Mouse (Mus musculus) liver, embryonic 14.5 days (tissue): Measurements from ENCODE around the gene Bspry. TPM values are rescaled to one million over a fixed set of nuclear protein-coding genes. Genes with fewer than 3 reads are reported as not detected.

Source experiments
- ATAC-seq: fragments of 200-750 bp; cut with Nextera tagmentation; 2 replicates; pipeline ENCODE4 v1.8.0; 2017; ENCODE audit warnings: moderate number of reproducible peaks, mild to moderate bottlenecking, moderate library complexity; ENCODE audit not compliant: insufficient read depth
- DNase-seq, 3 experiments: peaks; one replicate each; pipeline ENCODE4 v3.0.0-alpha.2; 2012 to 2013; ENCODE audit warnings: low read depth in 3 of 3, low spot score in 3 of 3
- H3K27ac ChIP-seq: fragments of 300-500 bp; sonication (generic); 2 replicates; pipeline ENCODE4 v1.5.1; 2014; ENCODE audit warnings: moderate library complexity, mild to moderate bottlenecking, control low read depth, inconsistent platforms
- H3K27me3 ChIP-seq: fragments of 300-500 bp; sonication (generic); 2 replicates; pipeline ENCODE4 v1.6.1; 2014; ENCODE audit warnings: mild to moderate bottlenecking, low read length, moderate library complexity; ENCODE audit not compliant: control insufficient read depth, insufficient read depth
- H3K36me3 ChIP-seq: fragments of 300-500 bp; sonication (generic); replicated peaks from 2 replicates; pipeline ENCODE4 v1.6.1; 2014; ENCODE audit warnings: low read depth; ENCODE audit not compliant: control insufficient read depth, insufficient read depth
- H3K4me1 ChIP-seq, 2 experiments: fragments of 200-500 bp in 1 of 2; fragments of 300-500 bp in 1 of 2; sonication (generic) in 1 of 2; replicated peaks; 2 replicates each; pipeline ENCODE4 v1.6.1; 2012 to 2014; ENCODE audit warnings: antibody characterized with exemption in 1 of 2, inconsistent platforms in 1 of 2, low read length in 1 of 2; ENCODE audit not compliant: control insufficient read depth in 2 of 2, insufficient read depth in 2 of 2
- H3K4me2 ChIP-seq: fragments of 300-500 bp; sonication (generic); 2 replicates; pipeline ENCODE4 v1.6.1; 2014; ENCODE audit warnings: low read depth, mild to moderate bottlenecking, control low read depth, moderate library complexity
- H3K4me3 ChIP-seq, 2 experiments: fragments of 200-500 bp in 1 of 2; fragments of 300-500 bp in 1 of 2; sonication (generic) in 1 of 2; 2 replicates each; pipeline ENCODE4 v1.5.1; 2012 to 2014; ENCODE audit warnings: low read depth in 2 of 2, low read length in 2 of 2, mild to moderate bottlenecking in 2 of 2, control low read depth in 1 of 2, inconsistent platforms in 1 of 2, moderate library complexity in 1 of 2; ENCODE audit not compliant: insufficient read depth in 1 of 2
- H3K9ac ChIP-seq: fragments of 300-500 bp; sonication (generic); replicated peaks from 2 replicates; pipeline ENCODE4 v1.6.1; 2014; ENCODE audit warnings: mild to moderate bottlenecking, control low read depth, moderate library complexity
- H3K9me3 ChIP-seq: fragments of 300-500 bp; sonication (generic); 2 replicates; pipeline ENCODE4 v1.6.1; 2016; ENCODE audit warnings: low read length, mixed read lengths; ENCODE audit not compliant: control insufficient read depth
- CTCF ChIP-seq: IDR thresholded peaks from 2 replicates; pipeline ENCODE4 v1.5.1; 2016; ENCODE audit warnings: antibody characterized with exemption, low read depth, control low read depth
- EP300 ChIP-seq: IDR thresholded peaks from 2 replicates; pipeline ENCODE4 v1.6.1; 2016; ENCODE audit warnings: antibody characterized with exemption, low read depth
- WGBS: fragments of 180-500 bp; shearing (Covaris S2); extraction: QIAGEN DNeasy Blood & Tissue Kit; methylation state at CpG from one replicate; pipeline ENCODE4 v1.1.7; 2014; ENCODE audit not compliant: insufficient replicate concordance; 5-methylcytosine and 5-hydroxymethylcytosine counted together
- polyA plus RNA-seq, 2 experiments: library from polyadenylated mRNA; depleted of rRNA in 1 of 2; stranded (reverse) in 1 of 2; unstranded in 1 of 2; fragments of >200 nt; fragmentation: Nextera tagmentation in 1 of 2; extraction: Ambion mirVana in 1 of 2; gene quantifications; 2 replicates each; pipeline versions ENCODE4 v1.2.1 to v1.2.3; 2012 to 2014

Gene Bspry
- polyA plus RNA-seq, 2 experiments: 0.17 to 0.19 TPM

- peak overlapping the region; percentile 35 for H3K27ac ChIP-seq
- H3K4me1 ChIP-seq: peaks cover 2 to 25% of the 10 kb centered on the region in 2 experiments; a peak in 3 of 4 replicates
- H3K36me3 ChIP-seq: peaks cover 39% of the 10 kb centered on the region
- H3K9me3 ChIP-seq: no peaks in the 10 kb centered on the region
- no peaks in the 10 kb centered on the region for H3K27me3 ChIP-seq
- DNase-seq (no peak), ATAC-seq (peak; percentile 16)
- H3K4me2 ChIP-seq: no peak overlapping the region
- H3K9ac ChIP-seq: no peak overlapping the region
- TF ChIP-seq EP300 (no peak), CTCF (no peak)
- H3K4me3 ChIP-seq: no peak overlapping the region
- 73% methylated on average over 3 of the region's 3 CpGs for WGBS
Observed at GRCm38 (mm10) chr4:62505991-62506390, 26.1 kb downstream of the Bspry start.

GRCm38 (mm10) chr4:62506798-62507197, 26.9 kb downstream of the Bspry start:
- Histone ChIP-seq H3K36me3 (peaks cover 47% of the 10 kb centered on the region), H3K4me2 (no peak overlapping the region), H3K4me1 (peaks cover 3 to 24% of the 10 kb centered on the region in 2 experiments), H3K27ac (peak overlapping the region; percentile 55), H3K9ac (no peak overlapping the region), H3K9me3 (no peaks in the 10 kb centered on the region), H3K27me3 (no peaks in the 10 kb centered on the region), H3K4me3 (no peak overlapping the region)
- peak; percentile 28 for ATAC-seq
- DNase-seq: no peak
- TF ChIP-seq CTCF (peak; percentile 63), EP300 (no peak)
- 51% methylated on average over 2 of the region's 2 CpGs for WGBS

- Histone ChIP-seq H3K36me3 (peaks cover 67% of the 10 kb centered on the region), H3K4me1 (peaks cover 10 to 30% of the 10 kb centered on the region in 2 experiments), H3K4me2 (no peak overlapping the region), H3K27me3 (no peaks in the 10 kb centered on the region), H3K9ac (no peak overlapping the region), H3K9me3 (no peaks in the 10 kb centered on the region), H3K27ac (no peak overlapping the region), H3K4me3 (no peak overlapping the region)
- ATAC-seq (no peak), DNase-seq (no peak)
- WGBS: 92% methylated on average over 5 of the region's 5 CpGs
- no peak for TF ChIP-seq EP300
- TF ChIP-seq CTCF: no peak
Observed at GRCm38 (mm10) chr4:62508839-62509238, 29.0 kb downstream of the Bspry start.

GRCm38 (mm10) chr4:62509946-62510345, 30.1 kb downstream of the Bspry start:
- H3K4me2 ChIP-seq: no peak overlapping the region
- H3K9ac ChIP-seq: no peak overlapping the region
- no peak overlapping the region for H3K27ac ChIP-seq
- H3K36me3 ChIP-seq: peaks cover 76% of the 10 kb centered on the region
- H3K4me1 ChIP-seq: peaks cover 11 to 36% of the 10 kb centered on the region in 2 experiments
- H3K27me3 ChIP-seq: no peaks in the 10 kb centered on the region
- DNase-seq: no peak
- no peak for ATAC-seq
- no peak overlapping the region for H3K4me3 ChIP-seq
- 92% methylated on average over 11 of the region's 11 CpGs for WGBS
- H3K9me3 ChIP-seq: no peaks in the 10 kb centered on the region
- TF ChIP-seq EP300: no peak
- no peak for TF ChIP-seq CTCF

DNA sequence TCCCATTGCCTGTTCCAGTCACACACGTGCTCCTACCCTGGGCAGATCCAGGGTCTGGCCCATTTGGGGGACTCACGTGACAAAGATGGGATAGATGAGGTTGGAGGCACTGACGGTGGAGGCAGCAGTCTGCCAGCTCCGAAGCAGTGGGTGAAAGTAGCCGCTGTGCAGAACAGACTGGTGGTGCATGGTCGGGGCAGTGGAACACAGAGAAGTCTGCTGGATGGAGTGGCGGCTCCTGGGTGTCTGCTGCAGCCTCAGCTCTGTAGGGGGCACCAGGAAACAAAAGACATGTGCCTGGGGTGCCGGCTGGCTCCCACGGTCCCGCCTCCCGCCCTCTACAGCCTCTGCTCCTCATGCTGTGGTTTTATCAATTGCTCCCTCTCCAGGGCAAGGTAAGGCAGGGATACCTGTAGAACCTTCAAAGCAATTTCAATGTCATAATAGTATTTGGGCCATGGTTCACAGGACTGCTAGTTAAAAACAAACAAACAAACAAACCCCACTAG, 34.2 kb downstream of the Bspry start:
- Histone ChIP-seq H3K9me3 (no peaks in the 10 kb centered on the region), H3K27me3 (no peaks in the 10 kb centered on the region), H3K4me3 (peak overlapping the region; percentile 45 to 98), H3K9ac (peak overlapping the region; percentile 46), H3K36me3 (peaks cover 67% of the 10 kb centered on the region), H3K4me1 (peaks cover 20 to 49% of the 10 kb centered on the region in 2 experiments), H3K27ac (peak overlapping the region; percentile 28), H3K4me2 (peak overlapping the region; percentile 87)
- WGBS: 50% methylated on average over 11 of the region's 11 CpGs
- DNase-seq (no peak), ATAC-seq (no peak)
- TF ChIP-seq CTCF (peak; percentile 24; the same call in 1 of the 2 replicates), EP300 (no peak)
